Mouse (Mus musculus): ENCODE measurements around the gene Uqcrc2.

Gene Uqcrc2

GRCm38 (mm10) chr7:120634711-120635361 lies at the start of gene Uqcrc2:
Gene Uqcrc2 (plus strand): TSS chr7:120635176.
- peak; percentile 81 for DNase-seq (ENCODE audit: low read depth)

- no peak for DNase-seq (ENCODE audit: low read depth)
Measured at GRCm38 (mm10) chr7:120597203-120597743, 37.7 kb upstream of the Uqcrc2 start.

GRCm38 (mm10) chr7:120597744-120598243 lies 37.2 kb upstream of the Uqcrc2 start:
- no peak for DNase-seq (ENCODE audit: low read depth)

GRCm38 (mm10) chr7:120598355-120598754 lies 36.6 kb upstream of the Uqcrc2 start:
- DNase-seq (ENCODE audit: low read depth): no peak

GRCm38 (mm10) chr7:120620075-120620771 lies 14.8 kb upstream of the Uqcrc2 start:
- no peak for DNase-seq (ENCODE audit: low read depth)

- no peak for DNase-seq (ENCODE audit: low read depth)
Measured at GRCm38 (mm10) chr7:120620841-120621240, 14.1 kb upstream of the Uqcrc2 start.

GRCm38 (mm10) chr7:120632518-120632917 lies 2.5 kb upstream of the Uqcrc2 start:
- DNase-seq (ENCODE audit: low read depth): peak; percentile 12

GRCm38 (mm10) chr7:120634301-120634700 lies 675 bp upstream of the Uqcrc2 start:
- DNase-seq (ENCODE audit: low read depth): no peak

GRCm38 (mm10) chr7:120635362-120635781 lies 396 bp downstream of the Uqcrc2 start:
- peak; percentile 23 for DNase-seq (ENCODE audit: low read depth)

GRCm38 (mm10) chr7:120635821-120636220 lies 845 bp downstream of the Uqcrc2 start:
- DNase-seq (ENCODE audit: low read depth): peak; percentile 18

GRCm38 (mm10) chr7:120643217-120643616 lies 8.2 kb downstream of the Uqcrc2 start:
- no peak for DNase-seq (ENCODE audit: low read depth)

- DNase-seq (ENCODE audit: low read depth): no peak
Measured at GRCm38 (mm10) chr7:120647849-120648248, 12.9 kb downstream of the Uqcrc2 start.

GRCm38 (mm10) chr7:120662079-120662478 lies 27.1 kb downstream of the Uqcrc2 start:
- no peak for DNase-seq (ENCODE audit: low read depth)

GRCm38 (mm10) chr7:120670153-120670875 lies 35.3 kb downstream of the Uqcrc2 start, which contains the start of gene Pdzd9:
Gene Pdzd9 (minus strand): TSS chr7:120670343.
- DNase-seq (ENCODE audit: low read depth): no peak

- no peak for DNase-seq (ENCODE audit: low read depth)
Measured at GRCm38 (mm10) chr7:120671271-120671670, 36.3 kb downstream of the Uqcrc2 start.

GRCm38 (mm10) chr7:120677001-120677643 lies 42.1 kb downstream of the Uqcrc2 start, which contains the start of gene Mosmo:
Gene Mosmo (plus strand): TSS chr7:120677618.
- DNase-seq (ENCODE audit: low read depth): peak; percentile 39

GRCm38 (mm10) chr7:120677764-120678531 lies 43.0 kb downstream of the Uqcrc2 start:
- no peak for DNase-seq (ENCODE audit: low read depth)

GRCm38 (mm10) chr7:120679023-120679422 lies 44.0 kb downstream of the Uqcrc2 start:
- DNase-seq (ENCODE audit: low read depth): no peak

- no peak for DNase-seq (ENCODE audit: low read depth)
Measured at GRCm38 (mm10) chr7:120682002-120682401, 47.0 kb downstream of the Uqcrc2 start.

GRCm38 (mm10) chr7:120684731-120685161 lies 49.8 kb downstream of the Uqcrc2 start:
- DNase-seq (ENCODE audit: low read depth): no peak

GRCm38 (mm10) chr7:120685227-120685626 lies 50.3 kb downstream of the Uqcrc2 start:
- DNase-seq (ENCODE audit: low read depth): no peak

Data from c-Kit-positive CD71-negative TER-119-negative erythroid progenitor cells, embryonic 14.5 days (primary cell).